Mouse (Mus musculus): ENCODE measurements around the gene Tent2. TPM values are rescaled to one million over a fixed set of nuclear protein-coding genes. Genes with fewer than 3 reads are reported as not detected.

Gene Tent2
- polyA plus RNA-seq, 1 experiment from 2014 or later = 40.3 TPM

GRCm38 (mm10) chr13:93234267-93235039 is 42.3 kb upstream of the Tent2 start:
- Histone ChIP-seq H3K4me2 (replicated peaks; ENCODE audit: low read depth) (no peak overlapping the region), H3K9ac (ENCODE audit: low read depth, low read length) (no peak overlapping the region), H3K4me1 (replicated peaks; ENCODE audit: control insufficient read depth, insufficient read depth, low read length) (no peaks in the 10 kb centered on the region), H3K4me3 (ENCODE audit: low read depth, low read length) (no peak overlapping the region), H3K27ac (ENCODE audit: low read depth, low read length) (no peak overlapping the region), H3K27me3 (replicated peaks; ENCODE audit: control insufficient read depth, insufficient read depth, low read length) (no peaks in the 10 kb centered on the region), H3K36me3 (ENCODE audit: control insufficient read depth, insufficient read depth) (no peaks in the 10 kb centered on the region), H3K9me3 (ENCODE audit: control insufficient read depth) (no peaks in the 10 kb centered on the region)
- 70% methylated on average over 4 of the region's 4 CpGs for WGBS
- no peak for TF ChIP-seq CTCF (IDR thresholded peaks at IDR 0.05; ENCODE audit: low read depth)
- no peak for ATAC-seq

- no peak overlapping the region for H3K27ac ChIP-seq (ENCODE audit: low read depth, low read length)
- no peak for TF ChIP-seq CTCF (IDR thresholded peaks at IDR 0.05; ENCODE audit: low read depth)
These were observed 40.1 kb upstream of the Tent2 start for GRCm38 (mm10) chr13:93232335-93232734.

GRCm38 (mm10) chr13:93231016-93231415 is 38.8 kb upstream of the Tent2 start:
- H3K9me3 ChIP-seq (ENCODE audit: control insufficient read depth) = no peaks in the 10 kb centered on the region
- H3K27ac ChIP-seq (ENCODE audit: low read depth, low read length) = no peak overlapping the region
- no peak overlapping the region for H3K4me2 ChIP-seq (replicated peaks; ENCODE audit: low read depth)
- no peak overlapping the region for H3K4me3 ChIP-seq (ENCODE audit: low read depth, low read length)
- no peaks in the 10 kb centered on the region for H3K36me3 ChIP-seq (ENCODE audit: control insufficient read depth, insufficient read depth)
- no peak overlapping the region for H3K9ac ChIP-seq (ENCODE audit: low read depth, low read length)
- no peaks in the 10 kb centered on the region for H3K4me1 ChIP-seq (replicated peaks; ENCODE audit: control insufficient read depth, insufficient read depth, low read length)
- H3K27me3 ChIP-seq (replicated peaks; ENCODE audit: control insufficient read depth, insufficient read depth, low read length) = no peaks in the 10 kb centered on the region
- WGBS = 69% methylated on average over 4 of the region's 4 CpGs
- TF ChIP-seq CTCF (IDR thresholded peaks at IDR 0.05; ENCODE audit: low read depth) = no peak
- no peak for ATAC-seq

More at GRCm38 (mm10) chr13:93232335-93232734, 40.1 kb upstream of the Tent2 start:
- H3K36me3 ChIP-seq (ENCODE audit: control insufficient read depth, insufficient read depth) = no peaks in the 10 kb centered on the region
- ATAC-seq = no peak
- H3K9me3 ChIP-seq (ENCODE audit: control insufficient read depth) = no peaks in the 10 kb centered on the region
- H3K4me1 ChIP-seq (replicated peaks; ENCODE audit: control insufficient read depth, insufficient read depth, low read length) = no peaks in the 10 kb centered on the region
- H3K4me3 ChIP-seq (ENCODE audit: low read depth, low read length) = no peak overlapping the region
- no peak overlapping the region for H3K4me2 ChIP-seq (replicated peaks; ENCODE audit: low read depth)
- H3K27me3 ChIP-seq (replicated peaks; ENCODE audit: control insufficient read depth, insufficient read depth, low read length) = no peaks in the 10 kb centered on the region
- no peak overlapping the region for H3K9ac ChIP-seq (ENCODE audit: low read depth, low read length)
- WGBS = 64% methylated on average over 7 of the region's 7 CpGs

- ATAC-seq = no peak
- Histone ChIP-seq H3K9ac (ENCODE audit: low read depth, low read length) (no peak overlapping the region), H3K4me2 (replicated peaks; ENCODE audit: low read depth) (no peak overlapping the region), H3K27ac (ENCODE audit: low read depth, low read length) (no peak overlapping the region), H3K4me1 (replicated peaks; ENCODE audit: control insufficient read depth, insufficient read depth, low read length) (no peaks in the 10 kb centered on the region), H3K9me3 (ENCODE audit: control insufficient read depth) (no peaks in the 10 kb centered on the region), H3K4me3 (ENCODE audit: low read depth, low read length) (no peak overlapping the region), H3K27me3 (replicated peaks; ENCODE audit: control insufficient read depth, insufficient read depth, low read length) (no peaks in the 10 kb centered on the region), H3K36me3 (ENCODE audit: control insufficient read depth, insufficient read depth) (no peaks in the 10 kb centered on the region)
- 71% methylated on average over 1 of the region's 1 CpGs for WGBS
- no peak for TF ChIP-seq CTCF (IDR thresholded peaks at IDR 0.05; ENCODE audit: low read depth)
These were observed 19.6 kb upstream of the Tent2 start for GRCm38 (mm10) chr13:93211741-93212140.

- H3K36me3 ChIP-seq (ENCODE audit: control insufficient read depth, insufficient read depth) = no peaks in the 10 kb centered on the region
- peak overlapping the region; percentile 98 for H3K27ac ChIP-seq (ENCODE audit: low read depth, low read length)
- WGBS = 47% methylated on average over 5 of the region's 5 CpGs
- H3K4me2 ChIP-seq (replicated peaks; ENCODE audit: low read depth) = peak overlapping the region; percentile 59
- H3K9me3 ChIP-seq (ENCODE audit: control insufficient read depth) = no peaks in the 10 kb centered on the region
- H3K4me3 ChIP-seq (ENCODE audit: low read depth, low read length) = peak overlapping the region; percentile 78
- TF ChIP-seq CTCF (IDR thresholded peaks at IDR 0.05; ENCODE audit: low read depth) = no peak
- H3K4me1 ChIP-seq (replicated peaks; ENCODE audit: control insufficient read depth, insufficient read depth, low read length) = no peaks in the 10 kb centered on the region; the same call in 1 of the 2 replicates
- H3K9ac ChIP-seq (ENCODE audit: low read depth, low read length) = peak overlapping the region; percentile 92
- no peaks in the 10 kb centered on the region for H3K27me3 ChIP-seq (replicated peaks; ENCODE audit: control insufficient read depth, insufficient read depth, low read length)
- ATAC-seq = no peak
These were observed 451 bp upstream of the Tent2 start for GRCm38 (mm10) chr13:93192646-93193026.

GRCm38 (mm10) chr13:93189416-93189815 is 2.8 kb downstream of the Tent2 start:
- Histone ChIP-seq H3K27me3 (replicated peaks; ENCODE audit: control insufficient read depth, insufficient read depth, low read length) (no peaks in the 10 kb centered on the region), H3K4me3 (ENCODE audit: low read depth, low read length) (no peak overlapping the region), H3K4me1 (replicated peaks; ENCODE audit: control insufficient read depth, insufficient read depth, low read length) (no peaks in the 10 kb centered on the region; the same call in 1 of the 2 replicates), H3K4me2 (replicated peaks; ENCODE audit: low read depth) (0 out of 2 replicates have a peak overlapping the region, but pooled peaks have one; percentile 2), H3K27ac (ENCODE audit: low read depth, low read length) (no peak overlapping the region), H3K36me3 (ENCODE audit: control insufficient read depth, insufficient read depth) (no peaks in the 10 kb centered on the region; the same call in 1 of the 2 replicates), H3K9ac (ENCODE audit: low read depth, low read length) (no peak overlapping the region), H3K9me3 (ENCODE audit: control insufficient read depth) (no peaks in the 10 kb centered on the region)
- WGBS = 54% methylated on average over 2 of the region's 2 CpGs
- TF ChIP-seq CTCF (IDR thresholded peaks at IDR 0.05; ENCODE audit: low read depth) = no peak
- ATAC-seq = no peak
